Mouse (Mus musculus): ENCODE measurements around the gene Trim46.

DNA sequence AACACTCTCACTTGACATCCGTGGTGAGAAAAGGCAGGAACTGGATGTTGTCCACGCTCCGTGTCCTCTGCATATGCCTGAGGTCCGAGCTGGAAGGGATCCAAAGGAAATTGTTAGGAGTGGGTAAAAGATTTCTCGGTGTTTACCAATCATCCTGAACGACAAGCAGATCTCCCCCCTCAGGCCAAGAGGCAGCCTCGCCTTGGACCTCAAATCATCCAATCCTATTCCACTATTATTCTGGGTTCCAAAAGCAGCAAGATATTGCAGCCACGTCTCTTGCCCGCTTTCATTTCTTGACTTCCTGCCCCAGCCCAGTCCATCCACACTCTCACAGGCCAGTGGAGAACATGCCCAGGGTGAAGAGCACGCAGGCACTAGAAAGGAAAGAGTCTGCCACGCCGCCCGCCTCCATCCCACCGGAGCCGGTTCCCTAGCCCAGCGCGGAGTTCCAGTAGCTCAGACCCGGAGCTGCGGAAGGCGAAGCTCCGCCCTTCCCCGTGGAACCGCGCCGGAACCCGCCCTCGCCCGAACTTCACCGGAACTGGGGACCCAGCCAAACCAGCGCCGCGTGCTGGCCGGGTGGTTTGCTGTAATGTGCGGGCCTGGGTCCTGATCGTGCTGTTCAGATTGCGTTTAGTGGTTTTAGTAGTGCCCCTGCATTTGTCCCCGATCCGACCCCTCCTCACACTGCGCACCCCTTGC lies 24.1 kb upstream of the Trim46 start, which contains the start of gene Slc50a1:
- TF ChIP-seq CTCF (IDR thresholded peaks at IDR 0.05; ENCODE audit: low read depth): peak; percentile 77
- TF ChIP-seq EP300 (optimal IDR thresholded peaks at IDR 0.05): no peak

All from stomach, postnatal 0 days (tissue).